Mouse (Mus musculus): Measurements from ENCODE around the gene Irf8.

DNA sequence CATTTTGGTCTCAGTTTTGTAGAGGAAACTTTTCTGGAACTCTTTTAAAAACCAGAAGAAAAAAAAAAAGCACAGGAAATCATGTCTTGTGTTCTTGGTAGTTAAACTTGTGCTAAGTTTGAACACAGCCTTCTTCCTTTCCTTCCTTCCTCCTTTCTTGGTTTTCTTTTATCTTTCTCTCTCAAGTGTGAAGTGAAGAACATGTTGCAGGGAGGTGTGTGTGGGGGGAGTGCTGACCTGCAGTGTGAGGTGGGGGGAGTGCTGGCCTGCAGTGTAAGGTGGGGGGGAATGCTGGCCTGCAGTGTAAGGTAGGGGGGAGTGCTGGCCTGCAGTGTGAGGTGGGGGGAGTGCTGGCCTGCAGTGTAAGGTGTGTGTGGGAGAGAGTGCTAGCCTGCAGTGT is 28.5 kb downstream of the Irf8 start:
- no peak for TF ChIP-seq POLR2A (IDR thresholded peaks at IDR 0.05; ENCODE audit: low read depth, low read length)
- no peak for TF ChIP-seq CTCF (IDR thresholded peaks at IDR 0.05; ENCODE audit: extremely low read depth, insufficient read length, insufficient replicate concordance, low read depth, low read length)
